Mouse (Mus musculus) hindbrain, embryonic 16.5 days (tissue): ENCODE results near the gene Ccdc9. TPM values are rescaled to one million over a fixed set of nuclear protein-coding genes. Genes with fewer than 3 reads are reported as not detected.

Source experiments
- ATAC-seq: fragments of 200-750 bp; cut with Nextera tagmentation; 2 replicates; pipeline ENCODE4 v1.8.0; 2017; ENCODE audit warnings: moderate TSS enrichment, moderate library complexity
- H3K27ac ChIP-seq: fragments of 300-500 bp; sonication (generic); 2 replicates; pipeline ENCODE4 v1.5.1; 2014; ENCODE audit warnings: low read depth, mild to moderate bottlenecking, control low read depth, low read length, moderate library complexity
- H3K27me3 ChIP-seq: fragments of 300-500 bp; sonication (generic); replicated peaks from 2 replicates; pipeline ENCODE4 v1.6.1; 2014; ENCODE audit warnings: low read length; ENCODE audit not compliant: control insufficient read depth, insufficient read depth
- H3K36me3 ChIP-seq: fragments of 300-500 bp; sonication (generic); 2 replicates; pipeline ENCODE4 v1.6.1; 2014; ENCODE audit warnings: mild to moderate bottlenecking, low read length, moderate library complexity, mixed read lengths; ENCODE audit not compliant: control insufficient read depth, insufficient read depth
- H3K4me1 ChIP-seq: fragments of 300-500 bp; sonication (generic); 2 replicates; pipeline ENCODE4 v1.6.1; 2014; ENCODE audit warnings: low read depth, low read length; ENCODE audit not compliant: control insufficient read depth, insufficient read depth
- H3K4me2 ChIP-seq: fragments of 300-500 bp; sonication (generic); 2 replicates; pipeline ENCODE4 v1.6.1; 2014; ENCODE audit warnings: mild to moderate bottlenecking, low read length, control low read depth, moderate library complexity
- H3K4me3 ChIP-seq: fragments of 300-500 bp; sonication (generic); 2 replicates; pipeline ENCODE4 v1.5.1; 2014; ENCODE audit warnings: mild to moderate bottlenecking, low read length, control low read depth, moderate library complexity
- H3K9ac ChIP-seq: fragments of 300-500 bp; sonication (generic); 2 replicates; pipeline ENCODE4 v1.6.1; 2014; ENCODE audit warnings: low read depth, mild to moderate bottlenecking, control low read depth, low read length, moderate library complexity
- H3K9me3 ChIP-seq: fragments of 300-500 bp; sonication (generic); 2 replicates; pipeline ENCODE4 v1.6.1; 2014; ENCODE audit warnings: mild to moderate bottlenecking, low read length, moderate library complexity; ENCODE audit not compliant: control insufficient read depth
- WGBS: fragments of 180-500 bp; shearing (Covaris S2); extraction: QIAGEN DNeasy Blood & Tissue Kit; methylation state at CpG from one replicate; pipeline ENCODE4 v1.1.7; 2014; 5-methylcytosine and 5-hydroxymethylcytosine counted together
- polyA plus RNA-seq: library from polyadenylated mRNA; unstranded; fragments of >200 nt; fragmentation: Nextera tagmentation; extraction: Ambion mirVana; gene quantifications from 2 replicates; pipeline ENCODE4 v1.2.1, GENCODE M21; 2015

Ccdc9 gene
- 26.1 TPM in 2 replicates for polyA plus RNA-seq

DNA sequence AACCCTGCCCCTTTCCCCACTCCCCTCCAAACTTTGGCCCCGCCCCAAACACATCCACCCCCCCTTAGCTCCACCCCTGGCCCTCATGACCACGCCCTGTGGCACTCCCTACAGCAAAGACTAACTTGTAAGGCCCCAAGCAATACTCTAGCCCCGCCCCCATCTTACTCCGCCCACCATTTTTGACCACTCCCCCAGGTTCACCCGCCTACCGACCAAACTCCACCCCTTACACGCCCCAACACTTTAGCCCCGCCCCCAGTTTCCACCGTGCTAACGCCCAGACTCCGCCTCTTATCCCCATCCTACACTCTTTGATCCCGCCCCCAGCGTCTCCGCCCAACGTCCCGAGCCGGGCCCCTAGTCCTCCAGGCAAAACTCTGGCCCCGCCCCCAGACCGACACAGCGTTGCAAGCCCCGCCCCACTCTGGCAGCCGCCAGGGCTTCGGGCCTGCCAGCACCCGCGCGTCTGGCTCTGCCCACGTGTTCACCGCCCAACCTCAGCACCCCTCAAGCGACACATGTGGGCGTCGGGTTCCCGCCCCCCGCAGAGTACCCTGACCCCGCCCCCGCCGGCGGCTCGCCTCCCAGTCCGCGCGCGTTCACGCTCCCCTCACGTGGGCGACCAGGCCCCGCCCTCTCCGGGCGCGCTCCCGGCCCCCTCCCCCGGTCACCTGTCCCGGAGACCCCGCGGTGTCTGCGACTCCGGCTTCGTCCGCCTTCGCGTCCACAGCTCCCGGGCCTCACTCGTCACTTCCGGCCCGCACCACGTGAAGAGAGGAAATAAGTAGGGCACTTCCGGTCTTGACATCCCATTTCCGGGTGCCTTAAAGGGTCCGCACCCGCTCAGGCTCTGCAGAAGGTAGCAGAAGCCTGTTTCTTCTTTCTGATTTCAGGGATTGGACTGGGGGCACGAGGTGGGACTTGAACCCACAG, at the start of gene Ccdc9:
Gene Ccdc9 (minus strand): TSS at position 770 of the 936 bp plus-strand sequence.
- H3K4me1 ChIP-seq: peaks cover 9% of the 10 kb centered on the region
- peak within 1 kb of the TSS; percentile 62 for H3K9ac ChIP-seq
- H3K4me2 ChIP-seq: peak within 1 kb of the TSS; percentile 63
- H3K27me3 ChIP-seq: no peaks in the 10 kb centered on the region
- peak within 1 kb of the TSS; percentile 51 for H3K4me3 ChIP-seq
- peaks cover 14% of the 10 kb centered on the region for H3K36me3 ChIP-seq
- WGBS: under 1% methylated on average over 67 of the region's 70 CpGs
- peak; percentile 95 for ATAC-seq
- H3K9me3 ChIP-seq: no peaks in the 10 kb centered on the region
- peak within 1 kb of the TSS; percentile 83 for H3K27ac ChIP-seq

DNA sequence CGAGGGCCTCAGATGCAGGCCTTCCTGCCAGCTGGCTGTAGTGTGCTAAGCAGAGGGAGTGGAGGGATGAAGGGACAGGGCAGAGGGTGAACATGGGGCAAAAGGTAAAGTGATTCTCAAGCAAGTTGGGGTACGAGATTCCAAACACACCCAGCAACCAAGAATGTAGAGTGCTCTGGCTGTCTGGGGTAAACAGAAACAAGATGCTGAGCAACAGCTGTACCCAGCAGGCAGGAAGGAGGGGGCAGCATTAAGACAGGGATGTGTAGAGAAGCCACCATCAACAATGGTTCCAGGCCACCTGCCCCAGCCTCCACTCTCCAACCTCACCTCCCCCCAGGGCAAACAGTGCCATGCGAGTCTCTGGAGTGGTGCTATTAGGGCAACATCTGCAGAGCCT, 42.6 kb upstream of the Ccdc9 start:
- Histone ChIP-seq H3K4me2 (no peak overlapping the region), H3K36me3 (peaks cover 23% of the 10 kb centered on the region), H3K9ac (no peak overlapping the region), H3K27ac (no peak overlapping the region), H3K4me3 (no peak overlapping the region), H3K4me1 (no peaks in the 10 kb centered on the region; the same call in 1 of the 2 replicates), H3K27me3 (no peaks in the 10 kb centered on the region), H3K9me3 (no peaks in the 10 kb centered on the region)
- WGBS: 91% methylated on average over 3 of the region's 3 CpGs
- ATAC-seq: no peak

DNA sequence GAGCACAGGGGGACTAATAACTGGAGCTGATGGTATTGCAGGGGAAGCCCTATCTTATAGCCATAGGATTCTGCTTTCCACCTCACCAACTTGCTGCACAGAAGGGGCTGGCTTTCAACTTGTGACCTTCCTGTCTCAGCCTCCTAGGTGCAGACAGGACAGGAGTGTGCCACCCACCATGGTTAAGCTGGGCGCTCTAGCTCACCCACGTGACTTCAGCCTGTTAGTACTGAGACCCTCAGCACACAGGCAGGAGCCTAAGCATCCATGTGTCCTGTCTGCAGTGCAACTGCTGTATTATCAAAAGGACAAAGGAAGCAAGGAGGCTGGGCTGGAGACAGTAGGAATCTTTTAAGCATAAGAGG, 40.0 kb upstream of the Ccdc9 start:
- ATAC-seq: 0 out of 2 replicates have a peak, but pooled peaks have one; percentile 13
- Histone ChIP-seq H3K9ac (no peak overlapping the region), H3K9me3 (no peaks in the 10 kb centered on the region), H3K27ac (no peak overlapping the region), H3K4me3 (no peak overlapping the region), H3K4me1 (no peaks in the 10 kb centered on the region; the same call in 1 of the 2 replicates), H3K36me3 (peaks cover 19% of the 10 kb centered on the region), H3K27me3 (no peaks in the 10 kb centered on the region), H3K4me2 (no peak overlapping the region)
- 95% methylated on average over 2 of the region's 2 CpGs for WGBS

DNA sequence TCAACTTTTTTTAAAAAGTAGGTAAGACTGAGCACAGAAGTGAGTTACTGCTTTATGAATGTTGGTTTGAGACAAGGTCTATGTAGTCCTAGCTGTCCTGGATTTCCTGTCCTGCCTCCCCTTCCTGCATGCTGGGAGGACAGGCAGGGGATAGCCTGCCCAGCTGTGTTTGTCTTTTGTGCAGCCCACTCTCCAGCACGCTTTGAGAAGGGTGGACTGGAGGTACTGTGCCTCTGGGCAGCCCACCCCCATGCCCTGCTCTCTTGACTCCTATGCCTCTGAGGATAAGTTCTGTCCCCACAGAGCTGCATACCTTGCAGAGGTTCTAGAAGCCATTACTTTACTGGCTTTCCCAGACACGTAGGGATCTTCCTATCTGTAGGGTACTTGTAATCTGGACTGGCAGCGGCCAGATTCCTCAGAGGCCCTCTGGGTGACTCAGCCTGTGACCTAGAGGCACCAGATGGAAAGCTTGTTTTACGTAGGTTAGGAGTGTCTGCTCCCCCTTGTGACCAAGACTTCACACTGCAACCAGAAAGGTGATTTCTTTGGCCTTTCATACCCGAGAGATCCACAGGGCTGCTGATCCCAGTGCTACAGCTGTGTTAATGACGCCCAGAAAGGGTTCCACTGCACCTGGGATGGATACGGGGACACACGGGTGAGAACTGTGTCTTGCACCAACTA, 39.5 kb upstream of the Ccdc9 start:
- H3K36me3 ChIP-seq: peaks cover 19% of the 10 kb centered on the region
- H3K27me3 ChIP-seq: no peaks in the 10 kb centered on the region
- ATAC-seq: peak; percentile 55
- peak overlapping the region; percentile 37; the same call in 1 of the 2 replicates for H3K27ac ChIP-seq
- no peaks in the 10 kb centered on the region for H3K9me3 ChIP-seq
- WGBS: 28% methylated on average over 8 of the region's 8 CpGs
- H3K9ac ChIP-seq: no peak overlapping the region
- no peak overlapping the region for H3K4me2 ChIP-seq
- H3K4me1 ChIP-seq: no peaks in the 10 kb centered on the region; the same call in 1 of the 2 replicates
- no peak overlapping the region for H3K4me3 ChIP-seq

DNA sequence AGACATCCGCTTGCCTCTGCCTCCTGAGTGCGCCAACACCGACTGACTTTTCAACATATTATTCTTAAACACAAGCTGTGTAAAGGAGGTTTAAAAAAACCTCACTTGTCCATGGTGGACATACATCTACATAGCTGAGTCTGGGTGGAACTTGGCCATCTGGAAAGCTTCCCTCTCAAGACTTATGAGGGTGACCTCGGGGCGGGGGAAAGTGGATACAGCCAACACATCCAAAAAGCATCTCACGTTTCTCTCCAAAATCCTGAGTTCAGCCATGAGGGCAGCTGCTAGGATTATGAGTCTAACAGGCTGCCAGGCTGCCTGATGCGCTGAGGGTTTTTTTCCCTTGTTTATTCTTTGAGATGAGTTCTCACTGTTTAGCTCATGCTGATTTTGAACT, 38.1 kb upstream of the Ccdc9 start:
- H3K9me3 ChIP-seq: no peaks in the 10 kb centered on the region
- no peaks in the 10 kb centered on the region for H3K27me3 ChIP-seq
- H3K4me2 ChIP-seq: no peak overlapping the region
- no peak overlapping the region for H3K4me3 ChIP-seq
- no peak overlapping the region for H3K27ac ChIP-seq
- ATAC-seq: no peak
- 87% methylated on average over 7 of the region's 7 CpGs for whole genome bisulfite sequencing
- peaks cover 13% of the 10 kb centered on the region; the same call in 1 of the 2 replicates for H3K36me3 ChIP-seq
- H3K9ac ChIP-seq: no peak overlapping the region
- H3K4me1 ChIP-seq: no peaks in the 10 kb centered on the region; the same call in 1 of the 2 replicates

DNA sequence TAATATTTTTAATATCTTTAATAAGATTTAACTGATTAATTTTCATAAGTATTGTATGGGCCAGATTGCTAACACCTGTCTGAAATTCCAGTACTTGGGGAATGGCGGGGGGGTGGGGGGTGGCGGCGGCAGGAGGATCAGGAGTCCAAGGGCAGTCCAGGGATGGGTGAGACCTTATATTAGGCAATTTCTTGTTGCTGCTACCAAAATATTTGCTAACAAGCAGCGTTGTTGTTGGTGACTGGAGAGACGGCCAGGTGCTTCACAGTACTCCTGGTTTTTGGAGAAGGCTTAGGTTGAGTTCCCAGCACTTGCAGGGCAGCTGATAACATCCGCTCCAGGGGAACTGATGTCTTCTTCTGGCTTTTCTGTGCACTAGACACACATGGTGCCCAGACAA, 33.9 kb upstream of the Ccdc9 start:
- Histone ChIP-seq H3K4me3 (no peak overlapping the region), H3K4me1 (no peaks in the 10 kb centered on the region), H3K27ac (no peak overlapping the region), H3K27me3 (no peaks in the 10 kb centered on the region), H3K9me3 (no peaks in the 10 kb centered on the region), H3K36me3 (no peaks in the 10 kb centered on the region; the same call in 1 of the 2 replicates), H3K4me2 (no peak overlapping the region), H3K9ac (no peak overlapping the region)
- no peak for ATAC-seq
- WGBS: 87% methylated on average over 6 of the region's 6 CpGs

DNA sequence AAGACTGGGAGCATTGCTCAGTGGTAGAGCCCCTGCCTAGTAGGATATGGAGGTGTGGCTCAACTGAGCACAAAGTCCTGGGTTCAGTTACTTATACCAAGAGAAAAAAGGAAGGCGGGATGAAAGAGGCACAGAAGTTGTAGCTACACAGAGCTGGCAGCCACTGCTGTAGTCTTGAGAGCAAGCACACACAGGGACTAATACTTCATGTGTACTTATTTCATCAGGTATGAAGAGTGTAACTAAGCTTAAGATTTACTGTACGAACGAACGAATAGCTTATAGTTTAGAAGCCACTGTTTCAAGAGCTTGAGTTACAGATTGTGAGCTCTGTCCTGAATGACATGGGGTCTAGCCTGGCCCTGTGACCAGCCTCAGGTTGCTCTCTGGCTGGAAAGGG, 32.6 kb upstream of the Ccdc9 start:
- ATAC-seq: no peak
- no peak overlapping the region for H3K4me2 ChIP-seq
- H3K4me1 ChIP-seq: no peaks in the 10 kb centered on the region; the same call in 1 of the 2 replicates
- WGBS: 87% methylated on average over 4 of the region's 4 CpGs
- H3K9ac ChIP-seq: no peak overlapping the region
- no peak overlapping the region for H3K4me3 ChIP-seq
- no peaks in the 10 kb centered on the region; the same call in 1 of the 2 replicates for H3K36me3 ChIP-seq
- H3K9me3 ChIP-seq: no peaks in the 10 kb centered on the region
- H3K27ac ChIP-seq: no peak overlapping the region
- H3K27me3 ChIP-seq: no peaks in the 10 kb centered on the region

DNA sequence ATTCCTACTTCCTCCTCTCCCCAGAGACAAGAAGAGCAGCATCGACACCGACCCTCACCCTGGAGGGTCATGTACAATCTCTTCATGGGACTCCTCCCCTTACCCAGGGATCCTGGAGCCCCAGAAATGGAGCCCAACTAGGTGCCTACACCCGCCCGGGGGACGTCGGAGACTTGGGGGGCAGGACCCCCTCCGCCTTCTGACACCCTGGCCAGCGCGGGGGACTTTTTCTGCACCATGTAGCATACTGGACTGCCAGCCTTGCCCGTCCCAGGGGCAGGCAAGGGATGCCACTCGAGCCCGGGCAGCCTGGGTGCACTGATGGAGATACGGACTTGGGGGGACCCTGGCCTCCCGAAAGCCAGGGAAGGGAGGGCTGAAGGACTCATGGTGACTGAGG, 30.5 kb upstream of the Ccdc9 start:
- Histone ChIP-seq H3K4me3 (no peak overlapping the region), H3K27ac (no peak overlapping the region), H3K27me3 (no peaks in the 10 kb centered on the region), H3K9ac (no peak overlapping the region), H3K36me3 (no peaks in the 10 kb centered on the region; the same call in 1 of the 2 replicates), H3K4me2 (no peak overlapping the region), H3K9me3 (no peaks in the 10 kb centered on the region), H3K4me1 (peaks cover 15% of the 10 kb centered on the region)
- 87% methylated on average over 14 of the region's 14 CpGs for WGBS
- ATAC-seq: no peak

DNA sequence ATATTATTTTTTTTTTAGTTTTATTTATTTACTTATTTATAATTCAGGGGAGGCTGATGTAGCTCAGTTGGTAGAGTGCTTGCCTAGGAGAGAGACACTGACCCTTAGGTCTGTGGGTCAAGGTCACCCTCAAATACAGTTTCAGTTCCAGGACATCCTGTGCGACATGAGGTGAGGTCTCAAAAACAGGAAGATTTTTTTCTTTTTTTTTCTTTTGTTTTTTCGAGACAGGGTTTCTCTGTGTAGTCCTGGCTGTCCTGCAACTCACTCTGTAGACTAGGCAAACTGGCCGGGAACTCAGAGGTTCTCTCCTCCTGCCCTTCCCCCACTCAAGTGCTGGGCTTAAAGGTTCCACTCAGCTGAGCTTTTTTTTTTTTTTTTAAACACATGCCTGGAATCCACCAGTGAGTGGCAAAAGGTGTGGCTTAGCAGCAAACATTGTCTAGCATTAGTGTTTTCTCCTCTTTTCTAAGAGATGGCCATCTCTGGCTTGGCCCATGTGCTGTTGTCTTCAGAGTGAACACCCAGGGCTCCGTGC, 28.7 kb upstream of the Ccdc9 start:
- 64% methylated on average over 4 of the region's 4 CpGs for WGBS
- Histone ChIP-seq H3K27ac (no peak overlapping the region), H3K4me3 (no peak overlapping the region), H3K27me3 (no peaks in the 10 kb centered on the region), H3K4me1 (peaks cover 28% of the 10 kb centered on the region), H3K9ac (no peak overlapping the region), H3K9me3 (no peaks in the 10 kb centered on the region), H3K36me3 (no peaks in the 10 kb centered on the region; the same call in 1 of the 2 replicates), H3K4me2 (no peak overlapping the region)
- no peak for ATAC-seq
